8 mouse cellular contexts compared by ENCODE assay signal in genomic region chr7:98835519-98836441, GRCm38 (mm10). TPM values are rescaled to one million over a fixed set of nuclear protein-coding genes. Genes with fewer than 3 reads are reported as not detected.
DNase-seq lines count a peak whose midpoint lies in the region; ATAC-seq lines count a peak whose summit lies in the region.

No protein-coding gene starts in this region.

- peak overlapping the region; percentile 63 for H3K4me3 ChIP-seq in kidney, embryonic 15.5 days (replicated peaks)
- H3K4me3 ChIP-seq in embryonic facial prominence, embryonic 10.5 days = peak overlapping the region; percentile 63
- peak overlapping the region; percentile 41 for H3K4me3 ChIP-seq in liver, embryonic 15.5 days (replicated peaks)

- H3K36me3 ChIP-seq in kidney, embryonic 15.5 days = no peaks in the 10 kb centered on the region
- no peaks in the 10 kb centered on the region for H3K36me3 ChIP-seq in embryonic facial prominence, embryonic 10.5 days (replicated peaks)
- H3K36me3 ChIP-seq in liver, embryonic 15.5 days (replicated peaks) = no peaks in the 10 kb centered on the region

- peak overlapping the region; percentile 59 for H3K9ac ChIP-seq in kidney, embryonic 15.5 days
- no peak overlapping the region for H3K9ac ChIP-seq in liver, embryonic 15.5 days

- H3K27me3 ChIP-seq in kidney, embryonic 15.5 days = peaks cover 95% of the 10 kb centered on the region
- peaks cover 100% of the 10 kb centered on the region for H3K27me3 ChIP-seq in embryonic facial prominence, embryonic 10.5 days (replicated peaks; ENCODE audit: low read depth, poor library complexity, severe bottlenecking)
- H3K27me3 ChIP-seq in liver, embryonic 15.5 days = peaks cover 99% of the 10 kb centered on the region

- WGBS in kidney, embryonic 15.5 days = under 1% methylated on average over 46 of the region's 46 CpGs
- WGBS in embryonic facial prominence, embryonic 10.5 days = under 1% methylated on average over 46 of the region's 46 CpGs
- 3% methylated on average over 46 of the region's 46 CpGs for WGBS in liver, embryonic 15.5 days (ENCODE audit: insufficient replicate concordance)

- no peak overlapping the region for H3K27ac ChIP-seq in kidney, embryonic 15.5 days
- H3K27ac ChIP-seq in embryonic facial prominence, embryonic 10.5 days (replicated peaks) = peak overlapping the region; percentile 36; the same call in 1 of the 2 replicates
- no peak overlapping the region for H3K27ac ChIP-seq in liver, embryonic 15.5 days (replicated peaks)

- no peaks in the 10 kb centered on the region for H3K9me3 ChIP-seq in kidney, embryonic 15.5 days (replicated peaks)
- no peaks in the 10 kb centered on the region for H3K9me3 ChIP-seq in embryonic facial prominence, embryonic 10.5 days
- H3K9me3 ChIP-seq in liver, embryonic 15.5 days (replicated peaks) = no peaks in the 10 kb centered on the region

- ATAC-seq in kidney, embryonic 15.5 days (replicated peaks; ENCODE audit: low FRiP score) = no peak
- ATAC-seq in liver, embryonic 15.5 days (ENCODE audit: insufficient read depth) = no peak

- peak overlapping the region; percentile 96 for H3K4me2 ChIP-seq in kidney, embryonic 15.5 days
- peak overlapping the region; percentile 61 for H3K4me2 ChIP-seq in liver, embryonic 15.5 days

- no peak for DNase-seq in kidney, postnatal 14 days
- peak; percentile 66 for DNase-seq in embryonic facial prominence, embryonic 10.5 days (ENCODE audit: low spot score)
- DNase-seq in heart, postnatal 14 days = peak; percentile 27 to 37
- no peak for DNase-seq in right cerebral cortex, postnatal 10 days (ENCODE audit: low spot score in 2 of 2)
- no peak for DNase-seq in frontal cortex, postnatal 10 days (ENCODE audit: low spot score in 2 of 2)
- DNase-seq in thymus, adult 18-20 months = no peak

- peaks cover 82% of the 10 kb centered on the region for H3K4me1 ChIP-seq in kidney, embryonic 15.5 days
- peaks cover 70% of the 10 kb centered on the region for H3K4me1 ChIP-seq in embryonic facial prominence, embryonic 10.5 days
- H3K4me1 ChIP-seq in liver, embryonic 15.5 days (replicated peaks) = peaks cover 38% of the 10 kb centered on the region

- intact Hi-C loops in heart, postnatal 14 days (cut with DNase I) = loop anchor here (2.0 kb wide), 1 partner anchor 57 kb away; no protein-coding TSS in a partner anchor

RNA-seq across cellular contexts. Expression of gene Wnt11, which starts 0.9 kb away (rescaled TPM):
- polyA plus RNA-seq in kidney, embryonic 15.5 days (2015; fragmentation: Nextera tagmentation; extraction: Ambion mirVana) = 35.5 and 36.9 TPM in 2 replicates
- 2.0 TPM in 2 replicates for polyA plus RNA-seq in embryonic facial prominence, embryonic 10.5 days (2016; fragmentation: Nextera tagmentation; extraction: Ambion mirVana)
- total RNA-seq in heart, postnatal 14 days (2021) = 1 to 10 TPM; 2.7 to 3.7 TPM
- polyA plus RNA-seq in liver, embryonic 15.5 days (2015; fragmentation: Nextera tagmentation; extraction: Ambion mirVana) = 0.61 and 0.64 TPM in 2 replicates

Comparison
In these comparisons a context has a peak if more than half of its experiments do, and no peak if none do; other contexts are left out.
1. DNase-seq: peak in embryonic facial prominence, embryonic 10.5 days (single experiment) and heart, postnatal 14 days (2 of 2); none in kidney, postnatal 14 days (single experiment), right cerebral cortex, postnatal 10 days (0 of 2), frontal cortex, postnatal 10 days (0 of 2) and thymus, adult 18-20 months (0 of 2).
2. RNA of gene Wnt11, which starts 0.9 kb away (polyA plus RNA-seq): 35.5 to 36.9 TPM in kidney, embryonic 15.5 days; 2.0 TPM in embryonic facial prominence, embryonic 10.5 days and 0.61 to 0.64 TPM in liver, embryonic 15.5 days; every median in the first group is over 10 times any median in the second.
3. Peak in every context shown above with its lines, with median percentiles within 50 percentile points of each other: H3K4me3 ChIP-seq.